Mouse (Mus musculus) kidney, embryonic 14.5 days (tissue): ENCODE data around the gene Stk32b. TPM values are rescaled to one million over a fixed set of nuclear protein-coding genes. Genes with fewer than 3 reads are reported as not detected.

ENCODE experiments used
- ATAC-seq: fragments of 200-750 bp; cut with Nextera tagmentation; 2 replicates; pipeline ENCODE4 v1.8.0; 2017; ENCODE audit warnings: moderate number of reproducible peaks, mild to moderate bottlenecking, moderate TSS enrichment, moderate library complexity; ENCODE audit not compliant: low FRiP score, low TSS enrichment
- H3K27ac ChIP-seq: fragments of 300-500 bp; sonication (generic); 2 replicates; pipeline ENCODE4 v1.5.1; 2014; ENCODE audit warnings: low read depth, mild to moderate bottlenecking, low read length, moderate library complexity, mixed read lengths
- H3K27me3 ChIP-seq: fragments of 300-500 bp; sonication (generic); 2 replicates; pipeline ENCODE4 v1.6.1; 2014; ENCODE audit warnings: mild to moderate bottlenecking, low read length; ENCODE audit not compliant: control insufficient read depth, insufficient read depth
- H3K36me3 ChIP-seq: fragments of 300-500 bp; sonication (generic); 2 replicates; pipeline ENCODE4 v1.6.1; 2014; ENCODE audit warnings: low read length, mixed read lengths; ENCODE audit not compliant: control insufficient read depth, insufficient read depth
- H3K4me1 ChIP-seq: fragments of 300-500 bp; sonication (generic); 2 replicates; pipeline ENCODE4 v1.6.1; 2014; ENCODE audit warnings: low read length, mixed read lengths; ENCODE audit not compliant: control insufficient read depth, insufficient read depth
- H3K4me2 ChIP-seq: fragments of 300-500 bp; sonication (generic); replicated peaks from 2 replicates; pipeline ENCODE4 v1.6.1; 2014; ENCODE audit warnings: low read depth, mild to moderate bottlenecking, low read length
- H3K4me3 ChIP-seq: fragments of 300-500 bp; sonication (generic); 2 replicates; pipeline ENCODE4 v1.5.1; 2014; ENCODE audit warnings: mild to moderate bottlenecking, low read length
- H3K9ac ChIP-seq: fragments of 300-500 bp; sonication (generic); 2 replicates; pipeline ENCODE4 v1.6.1; 2014; ENCODE audit warnings: low read depth, mild to moderate bottlenecking, low read length, moderate library complexity
- H3K9me3 ChIP-seq: fragments of 300-500 bp; sonication (generic); 2 replicates; pipeline ENCODE4 v1.6.1; 2016; ENCODE audit warnings: low read length; ENCODE audit not compliant: control insufficient read depth
- whole genome bisulfite sequencing: fragments of 180-500 bp; shearing (Covaris S2); extraction: QIAGEN DNeasy Blood & Tissue Kit; methylation state at CpG from one replicate; pipeline ENCODE4 v1.1.7; 2014; 5-methylcytosine and 5-hydroxymethylcytosine counted together
- polyA plus RNA-seq: library from polyadenylated mRNA; unstranded; fragments of >200 nt; fragmentation: Nextera tagmentation; extraction: Ambion mirVana; gene quantifications from 2 replicates; pipeline ENCODE4 v1.2.1, GENCODE M21; 2014

Gene Stk32b
- polyA plus RNA-seq, 1 experiment from 2014 or later = 3.7 TPM

DNA sequence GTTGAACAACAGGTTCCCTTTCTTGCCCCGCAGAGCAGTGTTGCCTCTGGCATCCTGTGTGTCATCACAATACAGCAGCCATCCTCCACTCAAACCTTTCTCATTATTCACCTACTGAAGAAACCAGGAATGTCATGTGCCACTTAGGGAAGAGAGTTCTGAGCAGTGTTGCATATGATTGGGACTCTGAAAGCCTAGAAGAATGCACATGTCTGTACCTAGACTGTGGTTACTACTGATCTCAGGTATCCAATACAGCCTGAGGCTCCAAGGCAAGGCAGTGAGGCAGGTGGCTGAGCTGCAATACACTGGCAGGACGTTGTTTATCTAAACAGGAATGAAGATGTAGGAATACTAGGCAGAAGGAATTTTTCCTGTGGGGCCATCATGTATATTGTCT lies 204.5 kb downstream of the Stk32b start:
- no peak overlapping the region for H3K27ac ChIP-seq
- no peaks in the 10 kb centered on the region for H3K36me3 ChIP-seq
- no peak overlapping the region for H3K4me2 ChIP-seq
- no peak overlapping the region for H3K4me3 ChIP-seq
- no peaks in the 10 kb centered on the region for H3K27me3 ChIP-seq
- ATAC-seq = no peak
- H3K4me1 ChIP-seq = no peaks in the 10 kb centered on the region
- no peak overlapping the region for H3K9ac ChIP-seq
- H3K9me3 ChIP-seq = no peaks in the 10 kb centered on the region
- 37% methylated on average over 2 of the region's 2 CpGs for WGBS

DNA sequence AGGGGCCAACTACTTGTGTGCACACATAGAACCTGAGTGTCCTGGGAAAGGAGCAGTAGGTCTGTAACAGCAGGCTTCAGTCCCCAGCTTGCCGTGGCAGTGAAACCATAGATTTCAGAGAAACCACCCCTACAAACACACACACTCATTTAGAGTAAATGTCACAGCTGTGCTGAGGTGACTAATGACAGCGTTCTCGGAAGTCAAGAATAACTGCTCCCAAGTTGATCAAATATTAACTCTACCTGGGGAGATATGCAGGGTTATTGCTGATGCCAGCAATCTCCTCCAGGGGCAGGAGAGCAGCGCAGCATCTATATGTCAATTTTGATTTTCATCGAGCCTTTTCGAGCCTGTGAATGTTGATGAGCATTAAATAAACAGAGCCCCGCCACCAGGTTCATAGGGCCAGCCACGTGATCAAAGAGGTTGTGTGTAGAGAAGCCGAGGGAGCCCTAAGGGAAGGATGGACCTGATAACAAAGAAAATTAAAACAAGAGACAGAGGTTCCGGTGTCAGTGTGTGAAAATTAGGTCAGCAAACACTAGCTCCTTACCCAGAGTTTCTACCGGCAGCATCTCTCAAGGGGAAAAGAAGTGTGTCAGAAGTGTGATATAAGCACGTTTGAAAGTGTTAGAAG lies 210.0 kb downstream of the Stk32b start:
- Histone ChIP-seq H3K27me3 (no peaks in the 10 kb centered on the region), H3K4me1 (no peaks in the 10 kb centered on the region), H3K9me3 (no peaks in the 10 kb centered on the region), H3K27ac (no peak overlapping the region), H3K36me3 (no peaks in the 10 kb centered on the region), H3K4me3 (no peak overlapping the region), H3K4me2 (no peak overlapping the region), H3K9ac (no peak overlapping the region)
- ATAC-seq = no peak
- 46% methylated on average over 12 of the region's 12 CpGs for WGBS

DNA sequence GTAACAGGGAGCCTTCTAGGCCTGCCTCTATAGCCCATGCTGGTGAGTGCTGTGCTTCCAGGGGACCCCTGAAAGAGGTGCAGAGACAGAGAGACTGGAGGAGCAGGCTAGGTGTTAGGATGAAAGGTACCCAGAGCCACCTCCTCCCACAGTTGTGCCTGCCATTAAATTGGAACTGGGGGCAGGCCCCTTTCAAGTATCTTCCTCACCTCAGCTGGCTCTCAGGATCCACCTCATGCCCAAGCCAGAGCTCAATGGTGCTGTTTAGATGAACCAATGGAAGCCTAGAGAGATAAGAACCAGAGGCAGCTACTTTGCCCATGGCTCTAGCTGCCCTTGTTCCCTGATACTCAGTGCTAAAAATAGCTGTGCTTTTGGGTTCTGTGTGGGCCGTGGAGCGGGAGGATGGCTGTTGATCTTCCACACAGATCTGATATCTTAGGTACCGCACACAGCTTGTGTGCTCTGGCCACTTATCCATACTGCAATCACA lies 221.9 kb downstream of the Stk32b start:
- no peak overlapping the region for H3K4me3 ChIP-seq
- H3K36me3 ChIP-seq = no peaks in the 10 kb centered on the region
- no peaks in the 10 kb centered on the region for H3K27me3 ChIP-seq
- no peak overlapping the region for H3K27ac ChIP-seq
- H3K4me2 ChIP-seq = no peak overlapping the region
- ATAC-seq = no peak
- 86% methylated on average over 3 of the region's 3 CpGs for WGBS
- H3K9me3 ChIP-seq = no peaks in the 10 kb centered on the region
- H3K4me1 ChIP-seq = no peaks in the 10 kb centered on the region
- H3K9ac ChIP-seq = no peak overlapping the region

DNA sequence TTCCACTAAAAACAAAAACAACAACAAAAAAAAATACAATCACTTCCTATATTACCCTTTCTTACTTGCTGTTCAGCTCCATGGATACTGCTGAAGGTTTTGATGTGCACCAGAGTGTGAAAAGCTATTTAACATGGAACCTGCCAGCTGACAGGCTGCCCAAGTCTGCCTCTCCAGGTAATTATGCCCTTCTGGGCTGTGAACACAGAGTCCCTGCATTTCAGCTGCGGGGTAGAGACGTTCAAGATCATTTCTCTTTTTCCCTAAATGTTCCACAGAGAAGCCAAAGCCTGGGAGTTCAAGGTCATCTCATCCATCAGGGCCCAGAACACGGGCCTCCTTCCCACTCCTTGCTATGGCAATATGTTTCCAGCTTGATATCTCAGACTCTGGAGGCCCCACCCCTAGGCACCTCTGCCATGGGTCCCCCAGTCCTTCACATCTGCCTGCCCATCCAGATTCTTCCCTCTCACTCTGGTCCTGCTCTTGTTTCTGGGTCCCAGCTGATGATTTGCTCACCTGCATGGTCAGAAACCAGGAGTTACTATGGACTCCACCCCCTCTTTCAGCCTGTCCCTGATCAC lies 244.9 kb downstream of the Stk32b start:
- WGBS = 63% methylated on average over 3 of the region's 3 CpGs
- no peak overlapping the region for H3K27ac ChIP-seq
- no peaks in the 10 kb centered on the region for H3K9me3 ChIP-seq
- ATAC-seq = no peak
- no peaks in the 10 kb centered on the region for H3K4me1 ChIP-seq
- no peaks in the 10 kb centered on the region for H3K27me3 ChIP-seq
- H3K4me3 ChIP-seq = no peak overlapping the region
- H3K9ac ChIP-seq = no peak overlapping the region
- no peak overlapping the region for H3K4me2 ChIP-seq
- H3K36me3 ChIP-seq = no peaks in the 10 kb centered on the region

DNA sequence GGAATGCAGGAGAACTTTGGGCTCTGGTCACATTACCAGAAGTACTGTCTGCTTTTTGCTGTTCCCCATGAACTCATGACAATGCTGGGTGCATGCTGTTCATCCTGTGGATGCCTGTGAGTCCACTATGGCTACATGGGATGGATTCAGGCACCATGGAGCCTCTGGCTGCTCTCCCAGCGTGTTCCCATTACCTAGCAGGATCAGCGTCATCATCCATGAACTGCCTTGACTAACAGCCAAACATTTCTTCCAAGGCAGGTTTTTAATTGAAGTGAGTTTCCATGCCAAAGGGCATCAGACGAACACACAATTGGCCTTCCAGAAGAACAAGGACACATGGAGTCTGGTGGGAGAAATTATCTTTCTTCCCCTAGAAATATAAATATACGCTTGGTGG lies 245.4 kb downstream of the Stk32b start:
- no peaks in the 10 kb centered on the region for H3K9me3 ChIP-seq
- H3K36me3 ChIP-seq = no peaks in the 10 kb centered on the region
- no peak overlapping the region for H3K4me3 ChIP-seq
- ATAC-seq = no peak
- H3K4me2 ChIP-seq = no peak overlapping the region
- WGBS = 84% methylated on average over 4 of the region's 4 CpGs
- H3K27ac ChIP-seq = no peak overlapping the region
- no peaks in the 10 kb centered on the region for H3K4me1 ChIP-seq
- H3K9ac ChIP-seq = no peak overlapping the region
- H3K27me3 ChIP-seq = no peaks in the 10 kb centered on the region

DNA sequence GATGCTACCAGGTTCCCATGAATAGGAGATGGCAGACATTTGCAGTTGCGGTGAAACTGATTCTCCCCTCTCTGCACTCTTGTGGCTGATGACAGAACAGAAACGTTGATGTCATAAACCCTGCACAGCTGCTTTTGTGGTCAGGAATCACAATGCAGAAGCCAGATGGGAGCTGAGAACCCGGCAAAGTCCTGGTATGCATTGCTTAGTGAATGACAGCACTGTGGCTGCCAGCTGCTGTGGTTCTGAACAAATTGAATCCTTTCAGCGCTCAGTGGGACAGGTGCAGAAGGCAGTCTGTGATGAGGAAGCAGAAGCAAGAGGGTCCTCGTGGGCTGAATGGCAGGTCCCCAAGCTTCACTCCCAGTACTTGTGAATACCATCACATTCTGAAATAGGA lies 247.9 kb downstream of the Stk32b start:
- Histone ChIP-seq H3K27me3 (no peaks in the 10 kb centered on the region), H3K4me2 (no peak overlapping the region), H3K4me1 (no peaks in the 10 kb centered on the region), H3K9ac (no peak overlapping the region), H3K9me3 (no peaks in the 10 kb centered on the region), H3K4me3 (no peak overlapping the region), H3K27ac (no peak overlapping the region), H3K36me3 (no peaks in the 10 kb centered on the region)
- no peak for ATAC-seq
- WGBS = 79% methylated on average over 5 of the region's 5 CpGs

DNA sequence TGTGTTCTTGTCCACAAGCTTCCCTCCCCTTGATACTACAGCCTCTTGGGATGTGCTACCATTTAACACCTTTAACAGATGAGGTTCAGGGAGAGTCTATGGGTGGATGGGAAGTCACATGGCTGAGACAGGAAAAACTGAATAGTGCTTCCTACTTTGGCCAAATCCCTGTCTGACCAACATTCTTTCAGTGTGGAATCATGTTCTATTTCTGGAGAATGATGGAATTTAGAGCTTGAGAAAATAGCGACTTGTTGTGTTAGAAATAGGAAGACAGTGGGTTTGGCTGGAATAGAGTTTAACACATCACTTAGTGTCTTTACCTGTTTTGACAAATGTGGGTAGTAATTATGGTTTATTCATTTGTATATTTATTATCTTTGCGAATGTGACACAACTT lies 249.3 kb downstream of the Stk32b start:
- Histone ChIP-seq H3K27ac (no peak overlapping the region), H3K36me3 (no peaks in the 10 kb centered on the region), H3K4me2 (no peak overlapping the region), H3K27me3 (no peaks in the 10 kb centered on the region), H3K9me3 (no peaks in the 10 kb centered on the region), H3K9ac (no peak overlapping the region), H3K4me1 (no peaks in the 10 kb centered on the region), H3K4me3 (no peak overlapping the region)
- WGBS = 75% methylated on average over 2 of the region's 2 CpGs
- no peak for ATAC-seq

DNA sequence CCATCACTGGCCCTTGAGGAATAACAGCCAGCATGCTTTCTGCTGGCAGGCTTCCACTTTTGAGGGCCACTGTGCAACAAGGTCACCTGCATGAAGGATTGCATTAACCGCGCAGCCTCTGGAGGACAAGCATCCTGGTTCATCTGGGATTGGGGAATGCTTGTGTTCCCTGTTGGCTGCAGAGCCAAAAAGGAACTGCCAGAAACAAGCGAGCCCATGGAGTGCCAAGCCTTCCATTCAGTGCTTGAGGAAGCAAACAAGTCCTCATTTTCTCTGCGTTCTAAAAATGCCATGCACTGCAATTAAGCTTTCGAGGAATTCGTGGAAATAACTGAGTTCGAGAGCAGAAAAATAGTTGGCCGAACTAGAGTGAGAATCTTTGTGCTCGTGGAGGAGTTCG lies 251.5 kb downstream of the Stk32b start:
- H3K9ac ChIP-seq = no peak overlapping the region
- H3K27ac ChIP-seq = no peak overlapping the region
- 91% methylated on average over 10 of the region's 10 CpGs for WGBS
- H3K27me3 ChIP-seq = no peaks in the 10 kb centered on the region
- no peaks in the 10 kb centered on the region for H3K36me3 ChIP-seq
- no peaks in the 10 kb centered on the region for H3K9me3 ChIP-seq
- ATAC-seq = no peak
- H3K4me1 ChIP-seq = no peaks in the 10 kb centered on the region
- no peak overlapping the region for H3K4me2 ChIP-seq
- H3K4me3 ChIP-seq = no peak overlapping the region

DNA sequence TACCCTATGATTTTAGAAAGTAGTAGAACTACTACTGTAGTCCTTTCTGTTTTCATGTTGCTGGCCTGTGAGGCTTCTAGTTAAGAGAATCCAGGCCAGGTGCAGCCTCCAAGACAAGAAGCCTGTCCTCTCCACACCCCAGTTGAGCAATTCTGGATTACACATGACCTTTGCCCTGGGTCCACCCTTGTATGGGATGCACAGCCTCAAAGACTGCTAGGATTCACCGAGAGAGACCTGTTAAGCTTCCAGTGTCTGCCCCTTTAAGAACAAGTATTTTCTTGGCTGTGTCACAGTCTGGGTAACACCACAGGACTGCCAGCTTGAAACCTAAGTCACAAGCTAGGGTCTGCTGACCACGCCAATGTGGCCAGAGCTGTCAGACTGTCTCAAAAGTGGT lies 258.7 kb downstream of the Stk32b start:
- H3K36me3 ChIP-seq = no peaks in the 10 kb centered on the region
- H3K4me2 ChIP-seq = no peak overlapping the region
- WGBS = 43% methylated on average over 2 of the region's 2 CpGs
- no peak overlapping the region for H3K4me3 ChIP-seq
- ATAC-seq = 0 out of 2 replicates have a peak, but pooled peaks have one; percentile 46
- H3K27me3 ChIP-seq = no peaks in the 10 kb centered on the region
- no peak overlapping the region for H3K9ac ChIP-seq
- no peaks in the 10 kb centered on the region for H3K9me3 ChIP-seq
- no peak overlapping the region for H3K27ac ChIP-seq
- no peaks in the 10 kb centered on the region for H3K4me1 ChIP-seq
